Mouse (Mus musculus) kidney, postnatal 36 days (tissue): ENCODE results near the gene Cpt1a.

Experiments
- DNase-seq, 2 experiments: peaks; one replicate each; pipeline ENCODE4 v3.0.0; 2021 to 2022; ENCODE audit warnings: mixed read lengths in 2 of 2

Gene Cpt1a

DNA sequence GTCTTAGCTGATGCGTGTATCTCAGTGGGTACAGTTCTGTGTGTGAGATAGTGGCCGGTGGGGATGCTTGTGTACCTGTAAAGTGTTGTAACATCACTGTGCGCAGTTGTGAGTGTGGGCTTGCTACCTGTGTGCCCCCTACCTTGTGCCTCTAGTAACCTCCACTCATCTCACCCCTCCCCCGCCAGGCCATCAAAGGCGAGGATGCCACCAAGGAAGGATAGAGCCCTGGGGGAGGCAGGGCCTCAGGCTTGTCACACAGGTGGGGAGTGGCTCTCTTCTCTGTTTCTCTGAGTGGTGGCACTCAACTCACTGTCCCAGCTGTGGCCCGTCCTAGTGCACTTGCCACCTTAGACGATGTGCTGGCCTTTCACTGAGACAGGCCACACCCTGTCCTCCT is 108.9 kb downstream of the Cpt1a start:
- no peak for DNase-seq

DNA sequence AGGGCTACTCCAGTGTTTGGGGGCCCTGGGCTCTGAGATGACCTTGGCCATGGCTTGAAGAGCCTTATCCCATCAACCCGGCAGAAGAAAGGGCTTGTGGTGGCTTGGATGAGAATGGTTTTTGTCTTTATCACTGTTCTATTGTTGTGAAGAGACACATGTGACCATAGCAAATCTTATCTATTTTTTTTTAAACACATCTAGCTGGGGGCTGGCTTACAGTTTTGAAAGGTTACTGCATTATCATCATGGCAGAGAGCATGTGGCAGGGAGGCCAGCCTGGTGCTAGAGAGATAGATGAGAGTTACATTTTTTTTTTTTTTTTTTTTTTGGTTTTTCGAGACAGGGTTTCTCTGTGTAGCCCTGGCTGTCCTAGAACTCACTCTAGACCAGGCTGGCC is 109.8 kb downstream of the Cpt1a start:
- no peak for DNase-seq

DNA sequence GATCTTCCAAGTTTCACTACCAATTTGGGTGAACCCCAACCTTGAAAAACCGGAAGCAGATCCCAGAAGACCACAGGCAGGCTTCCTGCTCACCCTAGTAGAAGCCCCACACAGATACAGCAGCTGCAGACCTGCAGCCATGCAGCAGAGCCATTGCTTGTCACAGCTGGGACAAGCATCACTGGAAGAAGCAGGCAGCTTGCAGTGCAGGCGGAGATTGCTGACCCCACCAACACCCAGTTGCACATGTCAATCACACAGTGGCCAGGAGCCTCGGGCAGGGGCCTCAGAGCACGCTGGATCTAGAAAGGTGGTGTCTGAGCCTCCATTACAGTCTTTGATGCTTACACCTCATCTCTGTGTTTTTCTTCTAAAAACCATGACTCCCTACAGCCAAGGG is 112.0 kb downstream of the Cpt1a start:
- no peak for DNase-seq

DNA sequence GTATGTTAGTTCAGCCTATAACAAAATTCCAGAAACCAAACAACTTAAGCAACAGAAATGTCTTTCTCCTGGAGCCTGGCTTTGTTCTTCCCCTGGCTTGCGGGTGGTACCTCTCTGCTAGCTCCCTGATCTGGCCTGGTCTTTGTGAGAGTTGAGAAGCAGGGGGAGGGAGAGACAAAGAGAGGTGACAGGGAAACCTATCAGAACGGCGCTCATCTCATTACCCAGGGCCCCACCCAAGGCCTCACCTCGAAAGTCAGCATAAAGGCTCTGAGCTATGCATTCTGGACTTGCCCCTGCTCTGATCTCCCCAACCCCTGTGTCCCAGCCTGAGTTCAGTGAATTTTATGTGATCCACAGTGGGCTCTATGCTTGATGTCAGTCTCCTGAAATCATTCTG is 112.5 kb downstream of the Cpt1a start:
- DNase-seq, result no peak
